ENCODE assay signal across 20 mouse cellular contexts in genomic region chr14:31953783-31954182, GRCm38 (mm10).
A peak's percentile ranks its signal among the peaks of the same experiment; 100 is the strongest.
DNase-seq lines count a peak whose midpoint lies in the region; ATAC-seq and TF ChIP-seq lines count a peak whose summit lies in the region.
"Had no signal": no experiment of that assay in that cellular context is flagged by ENCODE, and none has a peak within 500 bp of the region (broad histone marks: within the 10 kb centered on the region; RNA-seq: fewer than 3 reads in every experiment).

No protein-coding gene starts in this region.

- no peaks in the 10 kb centered on the region for H3K36me3 ChIP-seq in neural tube, embryonic 15.5 days
- H3K36me3 ChIP-seq: embryonic facial prominence, embryonic 13.5 days; forebrain, embryonic 15.5 days; heart, embryonic 13.5 days; hindbrain, embryonic 13.5 days; liver, embryonic 12.5 days had no signal

- no peak overlapping the region for H3K4me3 ChIP-seq in layer of hippocampus, adult 2 months
- H3K4me3 ChIP-seq in neural tube, embryonic 15.5 days (replicated peaks) = no peak overlapping the region
- H3K4me3 ChIP-seq: embryonic facial prominence, embryonic 13.5 days; forebrain, embryonic 15.5 days; heart, embryonic 13.5 days; hindbrain, embryonic 13.5 days; liver, embryonic 12.5 days had no signal

- H3K9ac ChIP-seq in neural tube, embryonic 15.5 days (replicated peaks) = no peak overlapping the region
- H3K9ac ChIP-seq: embryonic facial prominence, embryonic 13.5 days; forebrain, embryonic 15.5 days; heart, embryonic 13.5 days; hindbrain, embryonic 13.5 days; liver, embryonic 12.5 days; lung, embryonic 14.5 days had no signal

- intact Hi-C loops in left cerebral cortex, postnatal 36 days (cut with DNase I) = loop anchor here (2.0 kb wide), 1 partner anchor 121 kb away; no protein-coding TSS in a partner anchor

- DNase-seq in layer of hippocampus, adult 2 months (ENCODE audit: low spot score in 2 of 2) = peak; percentile 25 to 26
- no peak for DNase-seq in layer of hippocampus, adult 9-10 months (ENCODE audit: low spot score)
- DNase-seq in brain, embryonic 14.5 days (ENCODE audit: low read depth) = peak; percentile 37
- DNase-seq in layer of hippocampus, adult 9-11 months = peak; percentile 52
- DNase-seq in left cerebral cortex, postnatal 36 days (ENCODE audit: low spot score in 2 of 2) = peak; percentile 39 to 45
- DNase-seq in urinary bladder, postnatal 36 days (ENCODE audit: low spot score in 2 of 2) = no peak
- DNase-seq: cerebellum, adult 9-10 months; gastrocnemius, postnatal 14 days; heart, adult 18-20 months; kidney, adult 8-10 months; kidney, postnatal 25 days; lung, embryonic 14.5 days; lung, postnatal 4 days; retina, postnatal 1 day had no signal

- no peak for TF ChIP-seq CTCF in layer of hippocampus, adult 2 months (conservative IDR thresholded peaks at IDR 0.05)
- TF ChIP-seq CTCF in brain, embryonic 14.5 days (IDR thresholded peaks at IDR 0.05; ENCODE audit: borderline replicate concordance, extremely low read depth, insufficient read depth, insufficient read length) = no peak

- H3K27me3 ChIP-seq in neural tube, embryonic 15.5 days (replicated peaks) = no peaks in the 10 kb centered on the region
- H3K27me3 ChIP-seq: embryonic facial prominence, embryonic 13.5 days; forebrain, embryonic 15.5 days; heart, embryonic 13.5 days; hindbrain, embryonic 13.5 days; liver, embryonic 12.5 days had no signal

- H3K4me1 ChIP-seq in neural tube, embryonic 15.5 days = no peaks in the 10 kb centered on the region
- H3K4me1 ChIP-seq: embryonic facial prominence, embryonic 13.5 days; heart, embryonic 13.5 days; hindbrain, embryonic 13.5 days; liver, embryonic 12.5 days had no signal

- H3K27ac ChIP-seq in layer of hippocampus, adult 2 months = peak overlapping the region; percentile 51; the same call in 1 of the 2 replicates
- no peak overlapping the region for H3K27ac ChIP-seq in neural tube, embryonic 15.5 days (replicated peaks)
- H3K27ac ChIP-seq: embryonic facial prominence, embryonic 13.5 days; forebrain, embryonic 15.5 days; heart, embryonic 13.5 days; hindbrain, embryonic 13.5 days; liver, embryonic 12.5 days had no signal

- ATAC-seq in neural tube, embryonic 15.5 days (ENCODE audit: low FRiP score) = no peak
- ATAC-seq: forebrain, embryonic 15.5 days; liver, embryonic 12.5 days had no signal

- H3K4me2 ChIP-seq in neural tube, embryonic 15.5 days = no peak overlapping the region
- H3K4me2 ChIP-seq: embryonic facial prominence, embryonic 13.5 days; forebrain, embryonic 15.5 days; heart, embryonic 13.5 days; hindbrain, embryonic 13.5 days; liver, embryonic 12.5 days; lung, embryonic 14.5 days had no signal

- H3K9me3 ChIP-seq in neural tube, embryonic 15.5 days (replicated peaks) = no peaks in the 10 kb centered on the region
- H3K9me3 ChIP-seq: embryonic facial prominence, embryonic 13.5 days; forebrain, embryonic 15.5 days; heart, embryonic 13.5 days; hindbrain, embryonic 13.5 days; liver, embryonic 12.5 days had no signal

- TF ChIP-seq POLR2A in brain, embryonic 14.5 days (IDR thresholded peaks at IDR 0.05; ENCODE audit: borderline replicate concordance, extremely low read depth, insufficient read depth, insufficient read length, poor library complexity, severe bottlenecking) = no peak

- 84% methylated on average over 4 of the region's 4 CpGs for WGBS in neural tube, embryonic 15.5 days

Comparison
In these comparisons a context has a peak if more than half of its experiments do, and no peak if none do; other contexts are left out.
1. DNase-seq: peak in layer of hippocampus, adult 2 months (2 of 2), brain, embryonic 14.5 days (single experiment), layer of hippocampus, adult 9-11 months (single experiment) and left cerebral cortex, postnatal 36 days (2 of 2); none in layer of hippocampus, adult 9-10 months (single experiment) and urinary bladder, postnatal 36 days (0 of 2).